Mouse (Mus musculus) heart, postnatal 25 days (tissue): ENCODE measurements around the gene Oas1a. TPM values are rescaled to one million over a fixed set of nuclear protein-coding genes. Genes with fewer than 3 reads are reported as not detected.
"Not testable (repeated sequence)": the region's sequence is repeated elsewhere in the genome, so short reads cannot be mapped to it uniquely, and the experiment has no call there.

Source experiments
- DNase-seq: peaks from one replicate; pipeline ENCODE4 v3.0.0; 2022; ENCODE audit warnings: low spot score
- intact Hi-C: fragments of 180-260 bp; cut with DNase I; formaldehyde crosslinking; loops from one replicate; pipeline ENCODE4 v1.15.1; 2025
- total RNA-seq, 2 experiments: library from RNA; stranded (reverse); gene quantifications; 2 replicates each; pipeline ENCODE4 v1.2.3; 2021

The Oas1a gene
- total RNA-seq, 2 experiments from 2014 or later = 0.34 to 1.0 TPM

DNA sequence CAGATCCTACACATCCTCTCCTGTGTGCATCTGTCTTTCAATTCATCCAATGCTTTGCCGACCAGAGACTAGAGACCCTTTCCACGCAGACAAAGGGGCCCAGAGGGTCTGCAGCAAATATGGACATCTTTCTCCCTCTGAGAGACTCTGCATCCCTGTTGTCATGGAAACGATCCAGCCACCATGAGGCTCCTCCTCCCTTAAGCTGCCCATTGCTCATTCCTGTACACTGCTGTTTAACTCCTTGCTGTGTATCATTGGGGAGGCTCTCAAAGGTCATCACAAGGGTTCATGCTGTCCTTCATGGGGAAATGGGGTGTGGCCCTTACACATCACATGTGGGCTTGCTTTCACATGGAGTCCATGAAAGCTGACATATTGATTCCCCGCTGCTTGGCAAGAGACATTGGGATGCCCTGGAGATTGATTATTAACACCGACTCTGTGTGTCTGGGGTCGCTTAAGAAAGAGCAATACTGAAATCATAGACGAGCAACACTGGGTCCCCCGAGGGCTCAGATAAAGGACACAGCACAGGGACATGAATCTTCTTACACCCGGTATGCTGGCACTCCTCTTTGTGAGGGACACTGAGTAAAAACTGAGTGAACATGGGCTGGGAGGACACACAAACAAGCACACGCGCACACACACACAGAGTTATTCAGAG is 12.0 kb downstream of the Oas1a start:
- intact Hi-C loops = no loop called here
- no peak for DNase-seq

DNA sequence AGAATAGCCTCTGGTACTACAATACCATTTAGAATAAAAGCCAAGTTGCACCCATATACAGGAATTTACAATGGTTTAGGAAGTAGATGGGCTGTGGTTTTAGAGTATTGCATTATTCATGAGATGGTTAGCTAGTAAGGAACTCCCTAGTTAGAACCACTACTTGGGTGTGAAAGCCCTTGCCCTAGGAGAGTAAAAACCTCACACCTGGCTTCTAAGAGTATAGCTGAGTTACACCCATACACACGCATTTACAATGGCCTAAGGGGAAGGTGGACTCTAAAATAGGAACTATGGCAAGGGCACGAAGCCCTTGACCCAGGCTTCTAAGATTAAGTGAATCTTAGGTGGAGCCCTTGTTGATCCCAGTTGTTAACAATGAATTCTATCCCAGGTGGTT is 12.6 kb downstream of the Oas1a start:
- intact Hi-C loops, DNase-seq: not testable (repeated sequence)

DNA sequence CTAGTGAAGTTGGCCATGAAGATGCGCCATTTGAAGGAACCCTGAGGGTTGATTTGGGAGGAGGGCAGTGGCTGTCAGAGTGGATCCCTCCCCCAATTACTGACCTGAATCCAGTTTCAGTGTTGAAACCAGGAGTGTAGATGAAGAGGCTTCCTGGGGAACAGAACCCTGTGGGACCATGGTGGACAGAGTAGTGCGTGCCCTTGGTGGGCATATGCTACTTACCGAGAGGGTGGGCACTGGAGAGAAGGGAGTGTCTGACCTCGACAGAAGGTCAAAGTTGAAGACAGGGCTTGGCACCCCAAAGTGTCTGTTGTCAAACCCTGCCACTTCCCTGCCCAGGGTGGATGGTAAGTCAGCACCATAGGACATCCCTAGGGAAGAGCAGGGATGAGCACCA is 13.5 kb downstream of the Oas1a start:
- DNase-seq = not testable (repeated sequence)
- intact Hi-C loops = loop anchor here (2.0 kb wide), 1 partner anchor 109 kb away; no protein-coding TSS in a partner anchor

DNA sequence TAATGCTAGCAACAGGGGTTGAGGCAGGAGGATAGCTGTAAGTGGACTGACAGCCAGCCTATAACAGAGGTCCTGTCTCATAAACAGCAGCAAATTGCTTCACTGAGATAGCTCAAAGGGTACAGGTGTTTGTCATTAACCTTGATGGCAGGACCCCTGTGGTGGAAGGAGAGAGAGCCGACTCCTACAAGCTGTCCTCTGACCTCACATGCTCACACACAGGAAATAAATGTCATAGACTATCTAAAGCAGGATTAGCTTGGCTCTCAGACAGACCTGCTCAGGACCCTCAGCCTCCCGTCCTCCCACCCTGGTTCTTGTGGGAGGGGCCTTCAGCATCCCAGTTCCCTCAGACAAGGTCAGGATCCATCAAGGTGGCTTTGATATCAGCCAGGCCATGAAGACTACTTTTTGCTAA is 15.1 kb downstream of the Oas1a start:
- DNase-seq = no peak
- intact Hi-C loops = loop anchor here (2.0 kb wide), 1 partner anchor 107 kb away; no protein-coding TSS in a partner anchor

DNA sequence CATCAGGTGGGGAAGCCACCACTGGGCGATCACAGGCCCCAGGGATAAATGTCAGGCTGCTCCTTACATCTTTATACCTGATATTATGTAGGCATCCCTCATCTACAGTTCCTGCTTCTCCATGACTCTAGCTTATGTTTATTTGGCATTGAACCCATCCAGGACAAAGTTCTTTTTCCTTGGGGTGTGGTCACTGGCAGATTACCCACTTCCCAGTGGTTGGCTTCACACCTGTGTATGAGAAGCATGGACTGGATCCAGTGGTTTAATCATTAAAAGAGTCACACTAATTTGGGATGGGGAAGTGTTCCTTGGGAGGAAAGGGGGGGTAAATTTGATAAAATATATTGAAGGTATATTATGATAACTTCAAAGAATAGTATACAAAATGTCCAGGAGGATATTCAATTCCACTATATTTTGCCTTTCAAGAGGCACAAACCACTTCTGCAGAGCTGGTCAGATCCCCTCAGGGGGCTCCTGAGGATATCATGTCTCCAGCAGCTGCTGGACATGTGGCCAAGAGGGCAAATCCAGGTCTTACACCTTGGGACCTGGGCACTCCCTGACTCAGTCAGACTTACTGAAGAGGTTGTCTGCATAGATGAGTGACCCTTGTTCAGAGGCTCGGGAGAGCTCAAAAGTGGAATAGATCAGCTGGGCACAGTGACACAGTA is 15.6 kb downstream of the Oas1a start:
- DNase-seq = not testable (repeated sequence)
- intact Hi-C loops = loop anchor here (2.0 kb wide), 1 partner anchor 107 kb away; no protein-coding TSS in a partner anchor

DNA sequence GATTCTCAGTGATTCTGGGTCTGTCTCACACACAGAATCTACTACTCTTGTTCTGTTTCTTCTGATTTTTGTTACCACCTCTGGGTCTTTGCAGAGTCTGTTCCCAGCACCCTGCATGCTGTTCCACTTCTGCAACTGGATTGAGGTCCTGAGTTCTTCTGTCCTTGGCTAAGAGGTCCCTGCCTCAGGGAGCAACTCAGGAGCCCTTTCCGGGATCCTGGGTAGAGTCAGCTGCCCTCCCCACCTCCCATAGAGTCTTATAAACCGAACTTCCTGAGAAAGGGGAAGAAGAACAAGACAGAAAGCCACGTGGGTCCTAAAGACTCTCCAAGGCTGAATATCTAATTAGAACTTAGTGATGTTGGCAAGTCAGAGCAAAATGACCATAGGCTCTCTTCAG is 16.3 kb downstream of the Oas1a start:
- intact Hi-C loops = no loop called here
- DNase-seq = no peak

DNA sequence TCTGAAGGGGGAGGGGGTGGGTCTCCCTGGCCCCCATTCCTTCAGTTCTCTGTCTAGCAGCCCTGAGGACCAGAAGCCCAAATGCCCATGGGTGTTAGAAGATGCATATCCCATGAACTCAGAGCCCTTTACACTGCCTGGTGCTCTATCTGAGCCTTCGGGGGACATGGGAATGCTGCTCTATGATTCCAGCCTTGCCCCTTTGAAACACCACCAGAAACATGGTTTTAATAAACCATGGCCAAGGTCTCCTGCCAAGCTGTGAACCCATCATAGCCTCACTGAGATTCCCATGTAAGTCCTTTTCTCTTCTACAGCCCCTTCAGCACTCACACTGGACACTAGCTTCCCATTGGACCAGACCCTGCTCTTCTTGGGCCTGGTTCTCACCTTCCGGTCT is 17.3 kb downstream of the Oas1a start:
- no peak for DNase-seq
- intact Hi-C loops = no loop called here

DNA sequence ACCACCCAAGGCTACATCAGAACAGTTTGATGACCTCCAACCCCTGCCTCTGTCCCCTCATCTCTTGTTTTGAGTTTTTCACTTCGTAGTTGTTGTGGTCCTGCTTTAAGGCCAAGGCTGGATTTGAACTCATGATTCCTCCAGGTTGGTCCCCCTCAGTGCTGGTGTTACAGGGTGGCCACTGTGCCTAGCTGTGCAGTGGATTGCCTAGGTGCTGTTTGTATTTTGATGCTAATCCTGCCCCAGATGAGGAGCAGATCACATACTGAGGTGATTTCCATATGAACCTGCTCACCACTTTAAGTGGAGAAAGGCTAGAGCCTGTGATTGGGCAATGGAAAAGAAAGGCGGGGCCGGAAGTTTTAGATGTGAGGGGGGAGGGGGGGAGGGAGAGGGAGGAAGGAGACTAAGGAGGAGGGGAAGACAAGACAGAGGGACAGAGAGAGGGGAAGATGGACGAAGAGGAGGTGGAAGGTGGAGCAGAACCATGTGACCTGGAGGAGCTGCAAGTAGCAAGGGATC is 19.0 kb downstream of the Oas1a start:
- intact Hi-C loops, DNase-seq: not testable (repeated sequence)

DNA sequence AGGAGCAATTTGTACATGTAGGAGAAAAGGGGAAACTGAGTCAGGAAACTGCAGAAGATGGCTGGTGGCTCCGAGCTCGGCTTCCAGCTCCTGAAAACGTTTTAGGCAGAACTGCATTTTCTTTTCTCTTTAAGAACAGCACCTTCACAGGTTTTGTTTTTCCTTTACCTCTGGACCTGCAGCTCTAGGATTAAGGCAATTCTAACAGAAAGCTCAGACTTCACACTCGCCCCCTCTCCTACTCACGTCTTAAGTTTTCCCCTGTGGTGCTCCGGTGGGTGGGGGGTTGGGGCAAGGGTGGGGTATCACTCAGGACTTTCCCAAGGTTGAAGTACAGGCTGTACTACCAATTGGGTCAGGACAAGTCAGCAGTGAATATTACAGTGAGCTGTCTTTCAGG is 19.5 kb downstream of the Oas1a start:
- no peak for DNase-seq
- intact Hi-C loops = no loop called here

DNA sequence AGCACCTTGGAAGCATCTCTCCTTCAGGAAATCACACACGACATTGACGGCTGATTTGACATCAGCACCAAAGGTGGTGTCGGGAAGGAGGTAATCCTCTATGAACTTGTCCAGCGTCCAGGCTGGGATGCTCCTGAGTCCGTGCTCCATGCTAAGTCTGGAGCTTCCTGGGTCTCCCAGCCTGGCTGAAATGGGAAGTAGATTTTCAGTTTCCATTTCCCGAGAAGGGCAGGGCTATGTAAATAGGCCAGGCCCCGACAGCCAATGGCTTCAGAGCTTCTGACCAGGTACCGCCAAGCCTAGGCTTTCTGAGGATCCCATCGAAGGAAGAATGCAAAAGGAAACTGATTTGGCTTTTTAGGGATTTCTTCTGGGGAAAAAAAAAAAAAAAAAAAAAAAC is 19.9 kb downstream of the Oas1a start, which contains the start of gene Oas1g:
Oas1g (minus strand) TSS at position 201 of the 400 bp plus-strand sequence.
- intact Hi-C loops = not testable (repeated sequence)

DNA sequence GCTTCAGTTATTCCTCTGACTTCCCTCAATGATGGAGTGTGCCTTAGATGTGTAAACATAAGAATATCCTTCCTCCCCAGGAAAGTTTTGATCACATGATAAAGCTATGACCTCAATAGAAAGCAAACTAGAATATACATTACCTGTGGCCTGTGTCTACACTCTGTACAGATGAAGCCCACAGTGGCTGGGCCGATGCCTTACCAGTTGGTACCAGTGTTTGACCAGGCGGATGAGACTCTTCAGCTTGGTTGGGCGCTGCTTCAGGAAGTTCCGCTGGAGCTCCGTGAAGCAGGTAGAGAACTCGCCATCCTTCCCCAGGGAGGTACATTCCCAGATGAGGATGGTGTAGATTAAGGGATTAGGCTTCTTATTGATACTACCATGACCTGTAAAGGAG is 25.6 kb downstream of the Oas1a start:
- intact Hi-C loops, DNase-seq: not testable (repeated sequence)

More for the DNA sequence above, 19.9 kb downstream of the Oas1a start, which contains the start of gene Oas1g:
- not testable (repeated sequence) for DNase-seq

DNA sequence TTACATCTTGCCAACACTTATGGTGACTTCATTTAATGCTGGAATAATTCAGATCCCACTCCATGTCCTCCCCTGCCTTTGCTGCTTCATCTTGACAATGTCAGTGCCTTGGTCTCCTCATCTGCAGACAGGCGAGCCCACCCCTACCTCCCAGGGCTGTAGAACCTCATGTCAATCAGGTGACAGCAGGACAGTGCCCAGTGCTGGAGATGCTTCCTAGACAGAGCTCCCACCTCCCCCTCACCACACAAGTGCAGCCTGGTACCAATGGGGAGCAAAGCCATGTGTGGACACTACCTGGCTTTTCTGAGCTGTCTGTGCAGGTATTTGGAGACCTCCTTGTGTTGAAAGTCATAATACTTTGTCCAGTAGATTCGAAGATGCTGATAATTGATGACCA is 28.5 kb downstream of the Oas1a start:
- intact Hi-C loops = loop anchor here (2.0 kb wide), 1 partner anchor 20 kb away; no protein-coding TSS in a partner anchor

DNA sequence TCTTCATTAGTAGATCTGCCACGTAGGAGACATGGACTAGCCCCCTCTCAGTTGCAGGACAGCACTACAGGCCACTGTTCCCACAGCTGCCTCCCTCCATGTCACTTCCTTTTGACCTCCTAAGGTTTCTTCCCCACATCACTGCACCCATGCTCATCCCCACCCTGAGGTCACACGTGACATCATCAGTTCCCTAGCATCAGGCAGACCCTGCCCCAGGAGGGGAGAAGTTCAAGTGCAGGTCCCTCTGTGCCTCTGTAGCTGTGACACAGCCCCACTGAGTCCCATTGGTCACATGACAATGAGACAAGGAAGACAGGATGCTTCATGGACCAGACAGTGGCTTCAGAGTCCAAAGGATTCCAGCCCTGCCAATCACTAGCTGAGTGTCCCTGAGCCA is 29.9 kb downstream of the Oas1a start:
- DNase-seq, intact Hi-C loops: not testable (repeated sequence)

More for the DNA sequence above, 28.5 kb downstream of the Oas1a start:
- DNase-seq = not testable (repeated sequence)

DNA sequence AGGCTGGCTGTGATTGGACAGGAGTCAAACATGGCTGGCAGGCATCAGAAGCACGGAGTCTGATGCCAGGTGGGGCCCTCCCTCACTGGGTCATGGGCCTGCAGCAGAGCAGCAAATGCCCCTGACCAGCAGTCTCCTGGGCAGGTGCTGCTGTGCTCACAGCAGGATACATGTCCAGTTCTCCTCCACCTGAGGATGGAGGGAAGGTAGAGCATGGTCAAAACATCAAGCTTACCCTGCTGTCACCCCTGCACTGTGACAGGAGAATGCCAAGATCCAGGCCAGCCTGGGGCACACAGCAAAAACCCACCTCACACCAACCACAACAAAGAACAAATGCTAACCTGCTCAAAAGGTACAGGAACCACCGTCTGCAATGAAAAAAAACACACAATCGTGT is 30.5 kb downstream of the Oas1a start:
- DNase-seq, intact Hi-C loops: not testable (repeated sequence)

DNA sequence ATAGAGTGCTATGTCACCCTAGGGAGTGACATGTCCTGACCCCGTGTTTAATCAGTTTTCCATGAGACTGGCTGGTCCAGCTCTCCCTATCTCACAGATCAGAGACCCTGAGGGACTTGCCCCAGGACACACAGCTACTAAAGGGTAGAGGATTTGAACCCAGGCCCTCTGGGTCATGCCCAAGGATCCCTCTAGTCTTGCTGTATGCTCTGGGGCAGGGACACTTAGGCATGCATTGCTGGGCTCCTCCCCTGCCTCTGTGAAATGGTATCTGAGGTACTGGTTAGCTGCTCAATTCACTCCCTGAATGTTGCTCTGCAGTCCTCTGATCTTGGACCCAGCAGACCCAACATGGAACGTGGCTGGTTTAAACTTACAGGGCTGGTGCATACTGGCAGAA is 35.9 kb downstream of the Oas1a start:
- intact Hi-C loops = no loop called here
- no peak for DNase-seq

DNA sequence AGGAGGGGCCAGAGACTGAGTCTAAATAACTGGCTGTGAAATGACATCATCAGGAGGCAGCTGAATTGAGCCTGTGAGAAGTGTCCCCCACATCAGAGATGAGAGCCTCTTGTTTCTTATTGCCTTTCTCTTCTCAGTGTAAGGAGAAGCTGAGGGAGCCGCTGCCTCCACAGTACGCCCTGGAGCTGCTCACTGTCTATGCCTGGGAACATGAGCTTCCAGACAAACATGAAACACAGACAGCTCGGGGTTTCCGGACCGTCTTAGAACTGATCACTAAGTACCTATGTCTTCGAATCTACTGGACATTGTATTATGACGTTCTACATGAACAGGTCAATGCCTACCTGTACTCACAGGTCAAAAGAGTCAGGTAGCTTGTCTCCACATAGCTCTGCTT is 36.5 kb downstream of the Oas1a start:
- no peak for DNase-seq
- intact Hi-C loops = no loop called here

DNA sequence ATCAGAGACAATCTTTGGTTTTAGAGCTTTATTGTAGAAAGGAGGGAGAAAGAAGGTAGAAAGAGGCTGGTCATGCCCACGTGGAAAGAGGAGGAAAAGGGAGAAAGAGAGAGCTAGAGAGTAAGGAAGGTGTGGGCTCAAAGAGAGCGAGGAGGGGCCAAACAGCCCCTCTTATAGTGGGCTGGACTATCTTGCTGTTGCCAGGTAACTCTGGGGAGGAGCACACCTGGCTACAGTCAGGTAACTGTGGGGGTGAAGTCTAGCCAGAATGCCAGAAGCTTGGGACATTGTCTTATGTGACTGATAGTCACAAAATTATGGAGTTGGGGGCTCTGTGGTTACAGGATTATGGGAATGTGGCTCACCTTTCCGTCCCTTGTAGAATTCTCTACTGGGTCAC is 37.2 kb downstream of the Oas1a start:
- no peak for DNase-seq
- intact Hi-C loops = no loop called here

DNA sequence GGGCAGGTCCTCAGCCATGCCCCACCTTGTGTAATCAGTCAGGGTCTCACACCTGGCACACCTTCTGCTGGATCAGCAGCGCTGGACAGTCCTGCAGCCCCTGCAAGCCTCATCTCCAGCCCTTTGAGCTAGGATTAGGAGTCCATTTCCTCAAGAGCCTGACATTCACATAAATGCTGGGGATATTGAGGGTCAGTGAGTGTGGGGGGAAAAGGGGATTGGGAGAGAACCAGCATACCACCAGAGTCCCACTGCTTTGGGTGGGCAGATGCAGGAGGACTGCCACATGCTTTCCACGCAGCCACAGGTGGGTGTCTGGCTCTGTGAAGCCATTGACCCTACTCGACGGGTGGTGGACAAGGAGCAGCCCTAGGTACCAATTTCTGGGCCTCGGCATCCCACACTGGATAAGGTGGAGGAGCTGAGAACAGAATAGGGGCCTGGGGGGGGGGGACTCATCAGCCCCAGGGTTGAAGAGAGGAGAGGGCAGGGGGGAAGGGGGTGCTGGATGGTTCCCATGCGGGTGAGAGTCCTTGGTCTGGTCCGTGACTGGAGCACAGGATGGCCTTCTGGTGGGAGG is 37.8 kb downstream of the Oas1a start:
- DNase-seq = no peak
- intact Hi-C loops = no loop called here

DNA sequence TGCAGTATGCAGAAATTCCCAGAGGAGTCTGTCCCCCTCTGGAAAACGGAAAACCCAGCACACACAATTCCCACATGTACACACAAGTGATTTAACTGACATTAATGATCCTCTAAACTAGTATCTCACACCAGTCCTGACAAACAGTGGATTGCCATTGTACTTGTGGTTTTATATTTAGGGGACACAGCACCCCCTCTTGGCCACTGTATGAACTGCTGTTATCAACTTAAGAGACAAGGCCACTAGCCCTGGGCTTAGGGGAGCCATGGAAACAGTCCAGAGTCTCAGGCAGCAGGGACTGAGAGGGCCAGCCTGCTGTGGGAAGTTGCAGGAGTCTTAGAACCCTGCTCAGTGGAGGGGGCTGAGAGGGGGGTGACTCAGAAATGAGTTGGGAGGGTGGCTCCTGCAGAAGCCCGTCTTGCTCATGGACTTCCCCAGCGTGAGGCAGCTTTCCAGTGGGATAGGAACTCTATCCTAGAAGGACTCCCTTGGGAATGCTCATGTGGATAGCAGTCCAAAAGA is 41.9 kb downstream of the Oas1a start:
- no peak for DNase-seq
- intact Hi-C loops = no loop called here

DNA sequence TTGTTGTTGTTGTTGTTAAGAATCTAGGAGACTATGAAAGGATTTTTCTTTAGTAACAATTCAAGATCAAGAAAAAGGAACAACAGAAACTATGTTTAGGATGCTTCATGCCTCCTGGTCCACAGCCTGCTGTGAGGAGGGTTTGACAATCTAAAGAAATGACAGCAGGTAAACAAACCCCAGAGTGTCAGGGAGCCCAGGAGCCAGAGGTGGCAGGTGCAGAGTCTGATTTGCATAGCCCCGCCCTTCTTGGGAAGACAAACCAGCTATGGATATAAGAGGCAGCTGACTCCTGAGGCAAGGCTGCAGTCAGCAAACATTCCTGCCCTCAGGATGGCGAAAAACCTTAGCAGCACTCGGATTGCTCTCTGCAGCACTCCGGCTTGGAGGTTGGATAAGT is 46.2 kb downstream of the Oas1a start, which contains the start of gene Oas1h:
Oas1h (plus strand) TSS at position 301 of the 400 bp plus-strand sequence.
- intact Hi-C loops = no loop called here

More for the DNA sequence above, 46.2 kb downstream of the Oas1a start, which contains the start of gene Oas1h:
- no peak for DNase-seq
